Mouse (Mus musculus): ENCODE results near the gene Olfr145. TPM values are rescaled to one million over a fixed set of nuclear protein-coding genes. Genes with fewer than 3 reads are reported as not detected.

Gene Olfr145
- total RNA-seq (2015; ENCODE audit: low replicate concordance) (not detected in 2 replicates), total RNA-seq (2017; ENCODE audit: low replicate concordance) (not detected in 2 replicates)

- ATAC-seq (replicated peaks; ENCODE audit: low FRiP score, poor library complexity, severe bottlenecking) = no peak
Measured at GRCm38 (mm10) chr9:37896661-37897060, at the start of gene Olfr145. Olfr145 (plus strand) TSS chr9:37896724.

DNA sequence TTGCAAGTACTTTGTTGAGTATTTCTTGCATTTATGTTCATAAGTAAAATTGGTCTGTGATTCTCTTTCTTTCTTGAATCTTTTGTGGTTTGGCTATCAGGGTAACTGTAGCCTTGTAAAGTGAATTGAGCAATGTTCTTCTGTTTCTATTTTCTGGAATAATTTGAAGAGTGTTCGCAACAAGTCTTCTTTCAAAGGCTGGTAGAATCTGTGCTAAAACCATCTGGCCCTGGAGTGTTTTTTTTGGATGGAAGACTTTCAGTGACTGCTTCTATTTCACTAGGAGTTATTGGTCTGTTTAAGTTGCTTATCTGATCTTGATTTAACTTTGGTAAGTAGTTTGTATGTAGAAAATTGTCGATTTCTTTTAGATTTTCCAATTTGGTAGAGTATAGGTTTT is 47.3 kb upstream of the Olfr145 start:
- no peak for ATAC-seq (replicated peaks; ENCODE audit: low FRiP score, poor library complexity, severe bottlenecking)

GRCm38 (mm10) chr9:37853969-37854368 is 42.6 kb upstream of the Olfr145 start, which contains the start of gene Olfr877:
Olfr877 (plus strand) TSS chr9:37854269.
- no peak for ATAC-seq (replicated peaks; ENCODE audit: low FRiP score, poor library complexity, severe bottlenecking)

DNA sequence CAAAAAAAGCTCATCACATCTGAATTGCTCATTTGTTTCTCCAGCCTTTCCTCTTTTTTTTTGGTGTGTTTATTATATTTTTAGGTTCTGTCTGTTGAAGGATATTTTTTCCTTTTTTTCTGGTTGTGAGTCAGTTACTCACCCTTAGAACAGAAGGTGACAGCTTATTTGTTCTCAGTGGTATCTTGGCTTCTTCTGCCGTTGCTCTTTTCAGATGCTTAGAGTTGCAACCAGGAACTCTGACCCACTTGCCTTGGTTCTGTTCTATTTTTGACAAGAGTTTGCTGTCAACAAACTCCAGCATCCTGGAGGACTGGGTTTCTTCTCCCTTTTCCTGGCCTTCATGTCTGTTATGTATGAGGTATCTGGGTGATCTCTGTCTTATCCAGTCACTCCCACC is 33.2 kb upstream of the Olfr145 start:
- ATAC-seq (replicated peaks; ENCODE audit: low FRiP score, poor library complexity, severe bottlenecking) = no peak

DNA sequence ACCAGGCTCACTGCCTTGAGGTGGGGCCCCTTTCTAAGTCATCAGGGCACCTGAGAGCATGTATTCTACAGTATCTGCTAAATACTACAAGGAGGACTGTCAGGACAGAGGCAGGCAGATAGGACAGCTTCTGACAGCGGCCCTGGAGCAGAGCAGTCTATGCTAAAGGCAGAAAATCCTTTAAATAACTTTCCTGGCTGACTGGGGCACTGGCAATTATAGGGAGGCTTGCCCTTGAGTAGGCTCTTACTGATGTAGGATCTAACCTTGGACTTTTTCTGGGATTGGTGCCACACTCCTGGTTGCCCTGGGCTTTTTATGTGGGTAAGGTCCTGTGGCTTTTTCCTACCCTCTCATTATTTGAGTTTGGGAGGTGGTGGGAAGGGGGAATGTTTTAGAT is 26.3 kb upstream of the Olfr145 start:
- no peak for ATAC-seq (replicated peaks; ENCODE audit: low FRiP score, poor library complexity, severe bottlenecking)

DNA sequence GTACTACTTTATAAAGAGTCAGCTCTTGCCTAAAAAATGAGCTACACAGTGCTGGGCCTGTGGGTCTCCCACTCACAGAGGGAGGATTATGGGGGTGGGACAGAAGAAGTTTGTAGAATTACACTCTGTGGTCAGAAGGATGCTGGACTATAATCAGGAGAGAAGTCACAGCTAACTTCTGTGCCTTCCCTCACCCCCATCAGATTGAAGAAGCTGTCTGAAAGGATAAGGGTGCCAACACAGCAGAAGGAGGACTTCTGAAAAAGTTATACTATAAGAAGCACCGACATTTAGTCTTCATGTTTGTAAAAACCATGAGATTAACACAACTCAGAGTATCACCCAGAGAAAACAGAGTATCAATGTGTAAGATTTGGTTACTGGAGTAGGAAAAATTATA is 25.4 kb upstream of the Olfr145 start:
- ATAC-seq (replicated peaks; ENCODE audit: low FRiP score, poor library complexity, severe bottlenecking) = no peak

DNA sequence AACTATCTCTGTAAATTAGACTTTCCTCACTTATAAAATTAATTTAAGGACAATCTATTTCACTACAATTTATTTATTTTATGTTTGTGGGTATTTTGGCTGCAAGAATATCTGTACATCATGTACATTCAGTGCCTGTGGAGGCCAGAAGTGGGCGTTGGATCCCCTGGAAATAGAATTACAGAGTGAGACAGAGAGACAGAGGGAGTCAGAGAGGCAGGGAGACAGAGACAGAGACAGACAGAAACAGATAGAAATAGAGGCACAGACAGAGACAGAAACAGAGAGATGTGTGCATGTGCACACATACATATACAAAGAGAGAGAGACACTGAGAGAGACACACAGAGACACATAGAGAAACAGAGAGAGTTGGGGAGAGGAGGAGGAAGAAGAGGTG is 25.0 kb upstream of the Olfr145 start:
- no peak for ATAC-seq (replicated peaks; ENCODE audit: low FRiP score, poor library complexity, severe bottlenecking)

DNA sequence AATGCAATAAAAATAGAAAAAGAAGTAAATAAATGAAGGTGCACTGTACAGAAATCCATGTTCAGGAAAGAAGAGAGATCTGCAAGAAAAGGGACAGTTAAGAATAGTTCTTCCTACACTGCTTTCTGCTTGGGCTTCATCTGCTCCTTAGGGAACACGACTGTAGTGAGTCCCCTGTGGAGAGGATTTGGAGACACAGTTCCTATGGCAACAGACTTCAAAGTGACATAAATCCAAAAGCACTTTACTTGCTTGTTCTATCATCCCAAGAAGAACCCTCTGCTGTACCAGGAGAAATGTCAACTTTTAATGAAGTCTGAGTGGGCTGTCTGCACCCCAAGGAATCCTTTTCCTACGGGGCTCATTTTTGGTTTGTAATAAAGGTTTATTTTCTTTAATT is 5.6 kb upstream of the Olfr145 start:
- ATAC-seq (replicated peaks; ENCODE audit: low FRiP score, poor library complexity, severe bottlenecking) = no peak

DNA sequence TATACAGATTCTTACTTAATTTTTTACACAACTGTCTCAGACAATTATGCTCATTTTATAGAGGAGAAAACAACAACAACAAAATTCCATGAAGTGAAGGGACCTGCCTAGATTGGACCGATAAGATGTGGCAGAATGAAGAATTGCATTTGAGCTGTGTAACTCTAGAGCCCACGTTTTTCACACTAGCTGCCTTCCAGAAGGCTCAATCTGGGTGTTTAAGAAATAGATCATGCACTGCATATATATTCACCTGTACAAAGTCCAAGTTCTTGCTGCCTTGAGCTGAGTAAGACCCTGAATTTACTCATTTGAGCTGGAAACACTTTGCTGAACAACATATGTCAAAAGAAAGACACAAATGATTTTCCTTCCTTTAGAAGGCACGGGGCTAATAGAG is 9.0 kb downstream of the Olfr145 start:
- ATAC-seq (replicated peaks; ENCODE audit: low FRiP score, poor library complexity, severe bottlenecking) = no peak

GRCm38 (mm10) chr9:37917540-37917939 is 21.0 kb downstream of the Olfr145 start, which contains the start of gene Olfr878:
Olfr878 (plus strand) TSS chr9:37917840.
- no peak for ATAC-seq (replicated peaks; ENCODE audit: low FRiP score, poor library complexity, severe bottlenecking)

DNA sequence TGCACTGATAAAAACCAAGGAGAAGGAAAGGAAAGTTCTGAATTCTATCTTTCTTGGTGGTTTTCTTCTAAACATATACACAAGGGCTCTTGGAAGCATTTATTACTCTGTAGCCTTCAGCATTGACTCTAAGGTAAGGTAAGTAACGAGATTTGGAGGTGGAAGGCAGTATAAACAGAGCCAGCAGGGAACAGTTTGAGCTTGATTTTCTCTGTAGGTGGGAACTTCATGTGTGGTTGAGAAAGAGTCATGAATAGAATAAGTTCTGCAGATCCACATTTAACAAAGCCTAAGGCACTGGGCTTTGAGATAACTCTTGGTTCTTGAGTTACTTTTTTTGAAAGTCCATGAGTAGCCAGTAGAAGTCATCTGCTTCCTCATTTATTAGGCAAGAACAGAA is 21.5 kb downstream of the Olfr145 start:
- no peak for ATAC-seq (replicated peaks; ENCODE audit: low FRiP score, poor library complexity, severe bottlenecking)

GRCm38 (mm10) chr9:37924194-37924593 is 27.7 kb downstream of the Olfr145 start:
- ATAC-seq (replicated peaks; ENCODE audit: low FRiP score, poor library complexity, severe bottlenecking) = no peak

DNA sequence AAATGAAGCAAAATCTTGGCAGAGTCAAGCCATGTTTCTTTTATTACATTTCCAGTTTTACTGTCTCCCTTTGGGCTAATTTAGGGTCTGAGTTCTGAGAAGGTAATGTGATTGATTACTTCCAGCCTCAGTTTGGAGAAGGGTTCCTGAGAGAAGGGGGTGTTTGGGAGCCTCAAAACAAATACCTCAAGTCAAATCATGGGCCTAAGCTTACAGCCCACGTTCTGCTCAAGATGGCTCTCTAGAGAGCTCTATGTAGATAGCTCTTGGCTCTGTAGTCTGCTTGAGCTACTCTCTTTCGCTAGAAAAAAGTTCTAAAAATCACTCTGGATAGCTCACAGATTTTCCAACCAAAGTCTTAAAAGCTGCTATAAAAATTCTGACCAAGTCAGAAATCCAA is 28.9 kb downstream of the Olfr145 start:
- no peak for ATAC-seq (replicated peaks; ENCODE audit: low FRiP score, poor library complexity, severe bottlenecking)

DNA sequence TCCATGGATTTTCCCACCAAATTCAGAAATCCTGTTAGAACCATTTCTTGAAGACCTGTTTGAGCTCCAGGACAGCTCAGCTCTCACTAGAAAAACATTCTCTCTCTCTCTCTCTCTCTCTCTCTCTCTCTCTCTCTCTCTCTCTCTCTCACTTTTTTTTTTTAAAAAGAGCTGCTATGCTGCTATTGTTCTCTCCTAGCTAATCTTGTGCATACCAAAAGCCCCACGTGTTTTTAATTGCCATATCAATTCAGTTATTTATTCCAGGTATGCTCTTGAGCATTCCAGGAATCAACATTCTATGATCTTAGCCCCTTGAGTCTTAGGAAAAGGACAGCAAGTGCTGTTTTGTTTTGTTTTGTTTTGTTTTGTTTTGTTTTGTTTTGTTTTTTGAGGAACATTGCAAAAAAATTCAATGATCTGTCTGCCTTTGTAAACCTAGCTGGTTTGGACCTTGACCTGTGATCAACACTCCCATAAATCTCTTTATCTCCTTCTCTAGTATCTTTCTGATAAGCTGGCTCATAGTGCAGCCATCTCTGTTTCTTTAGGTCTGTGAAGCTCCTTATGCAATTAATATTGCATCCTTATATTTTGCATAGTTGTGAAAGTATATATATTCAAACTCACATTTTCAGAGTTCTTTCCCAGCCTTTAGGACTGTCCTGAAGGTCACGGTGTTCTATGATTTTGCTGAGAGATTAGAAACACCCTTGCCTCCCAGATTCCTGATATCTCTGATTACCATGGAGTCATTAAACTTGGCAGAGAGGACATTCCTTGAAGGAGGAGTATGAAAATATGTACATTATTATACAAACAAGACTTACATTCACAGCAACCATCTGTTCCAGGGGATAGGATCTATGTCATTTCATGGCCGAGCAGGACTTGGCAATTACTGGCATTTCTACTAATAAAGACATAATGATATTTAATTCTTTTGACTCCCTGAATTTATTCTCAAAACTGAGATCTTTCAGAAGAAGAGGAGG is 29.8 kb downstream of the Olfr145 start:
- ATAC-seq (replicated peaks; ENCODE audit: low FRiP score, poor library complexity, severe bottlenecking) = no peak

- no peak for ATAC-seq (replicated peaks; ENCODE audit: low FRiP score, poor library complexity, severe bottlenecking)
Measured at GRCm38 (mm10) chr9:37932519-37932918, 36.0 kb downstream of the Olfr145 start.

- ATAC-seq (replicated peaks; ENCODE audit: low FRiP score, poor library complexity, severe bottlenecking) = no peak
Measured at GRCm38 (mm10) chr9:37934146-37934545, 37.6 kb downstream of the Olfr145 start.

GRCm38 (mm10) chr9:37941167-37941566 is 44.6 kb downstream of the Olfr145 start:
- ATAC-seq (replicated peaks; ENCODE audit: low FRiP score, poor library complexity, severe bottlenecking) = no peak
